Mouse (Mus musculus): ENCODE data around the gene Vmn2r58. TPM values are rescaled to one million over a fixed set of nuclear protein-coding genes. Genes with fewer than 3 reads are reported as not detected.
"Not testable (repeated sequence)": the region's sequence is repeated elsewhere in the genome, so short reads cannot be mapped to it uniquely, and the experiment has no call there.

Gene Vmn2r58
- not detected in 2 replicates for polyA plus RNA-seq (2015; fragmentation: Nextera tagmentation; extraction: Ambion mirVana)

GRCm38 (mm10) chr7:41872612-41873011 lies at the start of gene Vmn2r58:
Gene Vmn2r58, minus strand, starts transcription at chr7:41872712.
- H3K4me3 ChIP-seq (replicated peaks); H3K27ac ChIP-seq; H3K36me3 ChIP-seq; ATAC-seq; H3K4me2 ChIP-seq (replicated peaks); H3K9ac ChIP-seq; H3K4me1 ChIP-seq (replicated peaks); H3K27me3 ChIP-seq (replicated peaks); H3K9me3 ChIP-seq: not testable (repeated sequence)
- WGBS, result 70% methylated on average over 5 of the region's 5 CpGs

Other genes with a start within 250 kb of the Vmn2r58 start
- 7.5 and 7.6 TPM in 2 replicates for gene Zfp788, start 239.5 kb downstream of the Vmn2r58 start, polyA plus RNA-seq (2015; fragmentation: Nextera tagmentation; extraction: Ambion mirVana)
- not detected in 2 replicates for gene Vmn2r59, start 186.3 kb upstream of the Vmn2r58 start, polyA plus RNA-seq (2015; fragmentation: Nextera tagmentation; extraction: Ambion mirVana)
- not detected in 2 replicates for gene Vmn2r60, start 235.1 kb upstream of the Vmn2r58 start, polyA plus RNA-seq (2015; fragmentation: Nextera tagmentation; extraction: Ambion mirVana)